Mouse (Mus musculus) liver, embryonic 15.5 days (tissue): ENCODE data around the gene Atp6v0a1. TPM values are rescaled to one million over a fixed set of nuclear protein-coding genes. Genes with fewer than 3 reads are reported as not detected.

Experiments used
- ATAC-seq: fragments of 200-750 bp; cut with Nextera tagmentation; 2 replicates; pipeline ENCODE4 v1.8.0; 2017; ENCODE audit warnings: moderate number of reproducible peaks, mild to moderate bottlenecking, moderate library complexity; ENCODE audit not compliant: insufficient read depth
- H3K27ac ChIP-seq: fragments of 300-500 bp; sonication (generic); replicated peaks from 2 replicates; pipeline ENCODE4 v1.5.1; 2015; ENCODE audit warnings: mild to moderate bottlenecking, inconsistent platforms
- H3K27me3 ChIP-seq: fragments of 300-500 bp; sonication (generic); 2 replicates; pipeline ENCODE4 v1.6.1; 2015; ENCODE audit warnings: mild to moderate bottlenecking, inconsistent platforms
- H3K36me3 ChIP-seq: fragments of 300-500 bp; sonication (generic); replicated peaks from 2 replicates; pipeline ENCODE4 v1.6.1; 2015; ENCODE audit warnings: moderate library complexity, mild to moderate bottlenecking, inconsistent platforms
- H3K4me1 ChIP-seq: fragments of 300-500 bp; sonication (generic); replicated peaks from 2 replicates; pipeline ENCODE4 v1.6.1; 2015; ENCODE audit warnings: inconsistent platforms
- H3K4me2 ChIP-seq: fragments of 300-500 bp; sonication (generic); 2 replicates; pipeline ENCODE4 v1.6.1; 2015; ENCODE audit warnings: moderate library complexity, mild to moderate bottlenecking, inconsistent platforms
- H3K4me3 ChIP-seq: fragments of 300-500 bp; sonication (generic); replicated peaks from 2 replicates; pipeline ENCODE4 v1.5.1; 2015; ENCODE audit warnings: mild to moderate bottlenecking, inconsistent platforms
- H3K9ac ChIP-seq: fragments of 300-500 bp; sonication (generic); 2 replicates; pipeline ENCODE4 v1.6.1; 2015; ENCODE audit warnings: moderate library complexity, mild to moderate bottlenecking, inconsistent platforms
- H3K9me3 ChIP-seq: fragments of 300-500 bp; sonication (generic); replicated peaks from 2 replicates; pipeline ENCODE4 v1.6.1; 2016; ENCODE audit warnings: inconsistent platforms
- WGBS: fragments of 180-500 bp; shearing (Covaris S2); methylation state at CpG from one replicate; pipeline ENCODE4 v1.1.7; 2015; ENCODE audit warnings: mixed read lengths; ENCODE audit not compliant: insufficient replicate concordance; 5-methylcytosine and 5-hydroxymethylcytosine counted together
- polyA plus RNA-seq: library from polyadenylated mRNA; unstranded; fragments of >200 nt; fragmentation: Nextera tagmentation; extraction: Ambion mirVana; gene quantifications from 2 replicates; pipeline ENCODE4 v1.2.1, GENCODE M21; 2015

Atp6v0a1 gene
- polyA plus RNA-seq, 1 experiment from 2014 or later: 45.3 TPM

DNA sequence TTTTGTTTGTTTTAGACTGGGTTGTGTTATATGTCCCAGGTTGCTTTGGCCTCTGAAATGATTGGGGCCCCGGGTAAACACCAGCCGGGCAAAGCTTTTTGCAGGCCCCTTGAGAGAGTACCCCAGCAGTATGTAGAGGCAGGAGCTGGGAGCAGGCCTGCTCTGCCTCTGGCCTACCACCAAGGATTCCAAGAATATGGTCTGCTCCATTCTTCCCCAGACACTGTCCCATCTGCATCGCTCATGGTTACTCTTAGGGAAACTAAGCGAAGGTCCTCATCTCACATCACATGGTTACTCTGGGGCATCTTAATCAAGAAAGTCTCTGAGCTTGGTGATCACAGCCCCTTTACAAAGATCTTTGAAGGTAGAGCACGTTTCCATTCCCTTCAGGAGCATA is 40.8 kb upstream of the Atp6v0a1 start:
- Histone ChIP-seq H3K27me3 (peaks cover 69% of the 10 kb centered on the region), H3K36me3 (no peaks in the 10 kb centered on the region), H3K27ac (no peak overlapping the region), H3K4me3 (peak overlapping the region; percentile 60), H3K9ac (no peak overlapping the region), H3K9me3 (no peaks in the 10 kb centered on the region), H3K4me2 (peak overlapping the region; percentile 83), H3K4me1 (peaks cover 66% of the 10 kb centered on the region)
- no peak for ATAC-seq
- 76% methylated on average over 5 of the region's 5 CpGs for WGBS

DNA sequence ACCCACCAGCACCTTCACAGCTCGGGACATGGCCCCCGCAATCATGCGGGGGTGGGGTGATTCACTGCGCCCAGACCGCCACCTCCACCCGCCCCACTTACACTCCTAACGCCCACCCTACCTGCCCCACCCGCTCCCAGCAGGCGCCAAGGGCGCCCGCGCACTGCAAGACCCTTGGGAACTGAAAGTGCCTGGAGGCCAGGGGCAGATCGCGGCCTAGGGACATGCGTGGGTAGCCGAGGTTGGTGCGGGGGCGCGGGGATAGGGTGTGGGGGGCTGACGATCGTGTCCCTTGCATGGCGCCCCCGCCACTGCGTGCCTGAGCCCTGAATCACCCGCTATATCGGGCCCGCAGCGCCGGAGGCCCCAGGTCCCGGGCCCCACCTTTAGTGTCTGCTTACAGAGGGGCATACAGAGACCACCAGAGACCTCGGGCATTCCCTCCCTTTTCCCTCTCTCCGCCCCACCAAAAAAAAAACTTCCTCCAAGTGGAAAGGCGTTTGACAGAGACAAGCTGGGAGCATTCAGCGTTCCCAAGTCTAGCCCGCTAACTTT is 40.0 kb upstream of the Atp6v0a1 start:
- H3K36me3 ChIP-seq: no peaks in the 10 kb centered on the region
- peak overlapping the region; percentile 83 for H3K4me2 ChIP-seq
- 5% methylated on average over 35 of the region's 35 CpGs for WGBS
- peak overlapping the region; percentile 50 for H3K9ac ChIP-seq
- ATAC-seq: no peak
- H3K9me3 ChIP-seq: no peaks in the 10 kb centered on the region
- H3K4me3 ChIP-seq: peak overlapping the region; percentile 60
- H3K27ac ChIP-seq: no peak overlapping the region
- H3K4me1 ChIP-seq: peaks cover 59% of the 10 kb centered on the region
- H3K27me3 ChIP-seq: peaks cover 72% of the 10 kb centered on the region

DNA sequence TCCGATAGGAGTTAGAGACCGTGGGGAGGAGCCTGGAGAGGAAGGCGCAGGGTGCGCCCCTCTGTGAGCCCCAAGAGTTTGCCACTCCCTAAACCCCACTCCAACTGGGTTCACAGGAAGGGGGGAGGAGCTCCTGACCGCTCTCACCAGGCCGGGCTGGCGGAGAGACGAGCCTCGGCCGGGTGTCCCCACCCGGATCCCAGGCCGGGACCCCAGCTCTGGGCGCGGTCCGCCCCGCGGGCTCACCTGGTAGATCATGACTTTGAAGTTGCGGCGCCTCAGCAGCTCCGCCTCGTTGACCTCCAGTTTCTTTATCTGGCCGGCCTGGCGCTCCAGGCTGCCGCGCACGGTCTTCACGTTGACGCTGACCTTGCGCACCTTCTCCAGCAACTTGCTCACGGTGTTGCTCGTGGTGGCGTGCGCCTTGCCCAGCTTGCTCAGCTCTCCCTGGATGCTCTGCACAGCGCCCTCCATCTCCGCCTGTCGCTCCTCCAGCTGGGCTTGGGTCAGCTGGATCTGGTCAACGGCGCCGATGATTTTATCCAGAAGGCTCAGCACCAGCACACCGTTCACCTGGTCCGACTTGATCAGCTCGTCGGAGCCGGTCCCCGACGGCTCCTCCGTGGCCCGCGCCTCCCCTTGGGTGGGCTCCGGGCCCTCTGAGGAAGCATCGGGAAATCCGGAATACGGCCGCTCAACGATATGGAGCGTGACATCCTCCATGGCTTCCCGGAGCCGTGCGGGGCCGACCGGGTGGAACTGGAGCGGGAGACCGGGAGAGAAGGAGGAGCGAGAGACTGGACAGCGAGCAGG is 39.3 kb upstream of the Atp6v0a1 start:
- H3K36me3 ChIP-seq: no peaks in the 10 kb centered on the region
- peak; percentile 32; the same call in 1 of the 2 replicates for ATAC-seq
- WGBS: under 1% methylated on average over 65 of the region's 65 CpGs
- peak overlapping the region; percentile 83 for H3K4me2 ChIP-seq
- peak overlapping the region; percentile 50 for H3K9ac ChIP-seq
- H3K4me1 ChIP-seq: peaks cover 57% of the 10 kb centered on the region
- peaks cover 76% of the 10 kb centered on the region for H3K27me3 ChIP-seq
- no peaks in the 10 kb centered on the region for H3K9me3 ChIP-seq
- H3K4me3 ChIP-seq: peak overlapping the region; percentile 60
- H3K27ac ChIP-seq: peak overlapping the region; percentile 29

DNA sequence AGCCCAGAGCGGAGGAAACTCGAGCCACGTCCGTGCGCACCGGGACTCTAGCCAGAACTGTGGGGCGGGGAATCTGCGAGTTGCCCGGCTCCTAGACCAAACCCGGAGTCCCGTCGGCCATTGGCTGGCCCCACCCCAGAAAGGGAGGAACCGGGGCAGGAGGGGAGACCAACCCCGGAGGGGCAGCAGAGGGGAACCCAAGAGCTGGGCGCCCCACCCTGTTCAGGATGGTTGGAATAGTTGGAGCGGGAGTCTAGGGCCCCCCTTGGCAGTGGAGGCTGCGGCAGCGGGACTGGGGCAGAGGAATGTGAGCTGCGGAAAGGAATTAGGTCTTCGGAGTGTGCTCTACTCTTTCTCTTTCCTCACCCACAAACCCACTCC is 38.7 kb upstream of the Atp6v0a1 start, which contains the start of gene Cavin1:
Gene Cavin1 (minus strand): TSS at position 331 of the 381 bp plus-strand sequence.
- WGBS: 4% methylated on average over 20 of the region's 20 CpGs
- Histone ChIP-seq H3K9ac (peak within 1 kb of the TSS; percentile 50), H3K4me1 (peaks cover 51% of the 10 kb centered on the region), H3K27me3 (peaks cover 76% of the 10 kb centered on the region), H3K27ac (peak within 1 kb of the TSS; percentile 29), H3K4me3 (peak within 1 kb of the TSS; percentile 60), H3K4me2 (peak within 1 kb of the TSS; percentile 83), H3K36me3 (no peaks in the 10 kb centered on the region), H3K9me3 (no peaks in the 10 kb centered on the region)
- peak; percentile 66 for ATAC-seq

DNA sequence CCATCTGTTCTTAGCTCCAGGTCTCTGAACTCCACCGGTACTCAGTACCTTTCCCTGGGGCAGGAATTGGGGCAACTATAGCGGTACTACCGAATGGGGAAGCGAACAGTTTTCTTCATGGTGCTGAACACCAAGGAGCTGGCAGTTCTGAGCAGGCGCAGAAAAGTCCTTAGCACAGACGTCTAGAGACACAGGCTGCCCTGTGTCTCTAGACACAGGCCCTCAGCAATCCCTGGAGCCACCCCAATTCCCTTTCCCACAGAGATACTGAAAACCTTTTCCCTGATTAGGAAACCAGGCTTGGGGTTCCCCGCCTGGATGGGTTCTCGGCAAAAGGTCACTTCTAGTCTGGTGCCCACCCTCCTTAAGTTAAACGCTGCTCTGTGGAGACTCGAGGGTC is 37.8 kb upstream of the Atp6v0a1 start:
- no peak for ATAC-seq
- Histone ChIP-seq H3K9ac (no peak overlapping the region), H3K4me3 (no peak overlapping the region), H3K4me2 (no peak overlapping the region), H3K9me3 (no peaks in the 10 kb centered on the region), H3K27ac (no peak overlapping the region), H3K4me1 (peaks cover 43% of the 10 kb centered on the region), H3K27me3 (peaks cover 72% of the 10 kb centered on the region), H3K36me3 (no peaks in the 10 kb centered on the region)
- 63% methylated on average over 10 of the region's 10 CpGs for WGBS

DNA sequence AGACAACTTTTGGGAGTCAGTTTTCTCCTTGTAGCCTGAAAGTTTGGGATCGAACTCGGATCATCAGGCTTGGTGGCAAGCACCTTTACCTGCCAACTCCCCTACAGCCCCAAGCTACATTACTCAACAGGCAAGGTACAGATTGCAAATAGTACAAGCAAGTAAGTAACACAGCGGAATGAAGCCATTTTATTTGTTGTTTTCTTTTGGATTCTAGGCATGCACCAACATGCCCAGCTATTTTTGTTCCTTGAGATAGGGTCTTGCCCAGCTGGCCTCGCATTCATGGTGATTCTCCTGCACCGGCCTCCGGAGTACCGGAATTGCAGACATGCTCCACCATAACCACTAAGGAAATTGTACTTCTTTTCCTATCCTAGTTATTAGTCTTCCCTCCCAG is 36.0 kb upstream of the Atp6v0a1 start:
- no peaks in the 10 kb centered on the region for H3K36me3 ChIP-seq
- no peak overlapping the region for H3K27ac ChIP-seq
- H3K4me2 ChIP-seq: no peak overlapping the region
- H3K9ac ChIP-seq: no peak overlapping the region
- H3K27me3 ChIP-seq: peaks cover 63% of the 10 kb centered on the region
- 75% methylated on average over 7 of the region's 7 CpGs for WGBS
- ATAC-seq: no peak
- no peak overlapping the region for H3K4me3 ChIP-seq
- no peaks in the 10 kb centered on the region for H3K9me3 ChIP-seq
- peaks cover 32% of the 10 kb centered on the region for H3K4me1 ChIP-seq

DNA sequence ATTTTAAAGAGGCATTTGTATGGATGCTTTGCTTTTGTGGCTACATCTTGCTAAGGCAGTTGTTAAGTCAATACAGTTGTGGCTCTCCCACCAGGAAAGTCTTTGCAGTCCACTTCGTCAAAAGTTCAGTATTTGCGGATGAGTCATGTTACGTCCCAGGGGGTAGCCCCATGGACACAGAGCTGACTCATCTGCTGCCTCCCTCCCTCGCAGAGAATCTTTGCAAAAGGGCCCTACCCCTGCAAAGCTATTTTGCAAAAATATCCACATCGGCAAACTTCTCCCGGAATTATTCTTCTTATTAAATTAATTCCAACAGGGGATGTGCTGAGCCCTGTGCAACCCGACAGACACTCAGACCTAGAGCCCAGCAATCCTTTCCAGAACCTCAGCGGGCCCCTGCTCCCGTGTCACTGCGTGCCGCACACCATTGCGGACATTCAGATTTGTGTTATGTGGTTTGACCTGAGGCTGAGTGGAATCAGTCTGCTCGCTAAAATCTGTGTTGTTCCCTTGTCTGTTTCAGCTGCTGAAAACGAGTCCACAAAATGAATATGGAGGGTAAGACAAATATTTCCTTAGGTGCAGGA is 34.8 kb upstream of the Atp6v0a1 start:
- H3K27me3 ChIP-seq: peaks cover 53% of the 10 kb centered on the region
- no peaks in the 10 kb centered on the region for H3K36me3 ChIP-seq
- peaks cover 26% of the 10 kb centered on the region for H3K4me1 ChIP-seq
- no peak overlapping the region for H3K27ac ChIP-seq
- no peaks in the 10 kb centered on the region for H3K9me3 ChIP-seq
- ATAC-seq: no peak
- 61% methylated on average over 14 of the region's 14 CpGs for WGBS
- H3K9ac ChIP-seq: no peak overlapping the region
- no peak overlapping the region for H3K4me3 ChIP-seq
- no peak overlapping the region for H3K4me2 ChIP-seq

DNA sequence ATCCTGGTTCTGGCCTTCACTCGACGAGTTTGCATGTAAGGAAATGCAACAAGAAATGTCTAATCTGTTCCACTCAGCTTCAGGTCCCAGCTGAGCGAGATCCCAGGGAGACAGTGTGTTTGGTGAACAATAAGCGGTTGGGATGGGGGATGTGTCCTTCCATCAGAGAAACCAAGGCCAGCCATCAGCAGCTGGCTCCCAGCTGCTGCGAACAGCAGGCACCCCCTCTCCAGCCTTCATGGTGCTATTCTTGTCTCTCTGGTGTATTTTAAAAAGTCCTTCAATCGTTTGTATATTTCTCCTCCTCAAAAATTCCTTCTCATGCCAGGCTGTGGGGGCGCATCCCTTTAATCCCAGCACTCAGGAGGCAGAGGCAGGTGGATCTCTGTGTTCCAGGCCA is 34.0 kb upstream of the Atp6v0a1 start:
- Histone ChIP-seq H3K36me3 (no peaks in the 10 kb centered on the region), H3K4me3 (no peak overlapping the region), H3K4me1 (peaks cover 18% of the 10 kb centered on the region), H3K9me3 (no peaks in the 10 kb centered on the region), H3K27me3 (peaks cover 46% of the 10 kb centered on the region), H3K4me2 (no peak overlapping the region), H3K9ac (no peak overlapping the region), H3K27ac (no peak overlapping the region)
- WGBS: 51% methylated on average over 7 of the region's 7 CpGs
- ATAC-seq: no peak

DNA sequence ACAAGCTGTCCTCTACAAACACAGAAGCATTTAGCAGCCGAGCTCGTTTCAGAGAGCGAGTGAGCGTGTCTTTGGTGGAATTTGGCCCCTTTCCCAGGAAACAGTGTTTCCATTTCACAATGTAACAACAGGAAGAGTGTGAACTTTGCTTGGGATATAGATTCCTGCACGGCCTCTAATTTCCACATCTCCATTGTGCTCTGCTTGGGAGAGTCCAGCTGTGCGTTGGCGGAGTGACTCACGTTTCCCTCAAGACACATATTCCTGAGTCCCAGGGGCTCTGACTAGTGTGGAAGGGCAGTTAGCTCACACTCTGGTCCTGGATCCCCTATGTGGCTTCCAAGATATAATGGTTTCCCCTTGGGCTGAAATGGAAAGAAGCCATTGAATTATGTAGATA is 29.4 kb upstream of the Atp6v0a1 start:
- no peak overlapping the region for H3K4me2 ChIP-seq

DNA sequence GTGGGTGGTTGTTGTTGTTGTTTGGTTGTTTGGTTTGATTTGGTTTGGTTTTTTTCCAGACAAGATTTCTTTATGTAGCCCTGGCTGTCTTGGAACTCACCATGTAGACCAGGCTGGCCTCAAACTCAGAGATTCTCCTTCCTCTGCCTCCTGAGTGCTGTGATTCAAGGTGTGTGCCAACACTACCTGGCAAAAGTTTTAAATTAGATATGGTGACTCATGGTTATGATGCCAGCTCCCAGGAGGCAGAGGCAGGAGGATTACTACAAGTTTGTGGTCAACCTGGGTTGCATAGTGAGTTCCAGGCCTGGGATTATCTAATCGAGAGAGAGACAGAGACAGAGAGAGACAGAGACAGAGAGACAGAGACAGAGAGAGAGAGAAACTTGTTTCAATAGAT is 28.8 kb upstream of the Atp6v0a1 start:
- H3K9ac ChIP-seq: no peak overlapping the region
- peak overlapping the region; percentile 73; the same call in 1 of the 2 replicates for H3K27ac ChIP-seq
- no peak overlapping the region for H3K4me2 ChIP-seq
- H3K9me3 ChIP-seq: no peaks in the 10 kb centered on the region
- no peak overlapping the region for H3K4me3 ChIP-seq
- H3K4me1 ChIP-seq: peaks cover 23% of the 10 kb centered on the region
- no peaks in the 10 kb centered on the region for H3K36me3 ChIP-seq
- 59% methylated on average over 1 of the region's 1 CpGs for WGBS
- peaks cover 24% of the 10 kb centered on the region for H3K27me3 ChIP-seq
- no peak for ATAC-seq

More for the DNA sequence above, 29.4 kb upstream of the Atp6v0a1 start:
- H3K36me3 ChIP-seq: no peaks in the 10 kb centered on the region
- ATAC-seq: 0 out of 2 replicates have a peak, but pooled peaks have one; percentile 49
- H3K27me3 ChIP-seq: peaks cover 24% of the 10 kb centered on the region
- peak overlapping the region; percentile 73 for H3K27ac ChIP-seq
- H3K4me3 ChIP-seq: no peak overlapping the region
- H3K4me1 ChIP-seq: peaks cover 23% of the 10 kb centered on the region
- no peak overlapping the region for H3K9ac ChIP-seq
- WGBS: 51% methylated on average over 8 of the region's 8 CpGs
- no peaks in the 10 kb centered on the region for H3K9me3 ChIP-seq

DNA sequence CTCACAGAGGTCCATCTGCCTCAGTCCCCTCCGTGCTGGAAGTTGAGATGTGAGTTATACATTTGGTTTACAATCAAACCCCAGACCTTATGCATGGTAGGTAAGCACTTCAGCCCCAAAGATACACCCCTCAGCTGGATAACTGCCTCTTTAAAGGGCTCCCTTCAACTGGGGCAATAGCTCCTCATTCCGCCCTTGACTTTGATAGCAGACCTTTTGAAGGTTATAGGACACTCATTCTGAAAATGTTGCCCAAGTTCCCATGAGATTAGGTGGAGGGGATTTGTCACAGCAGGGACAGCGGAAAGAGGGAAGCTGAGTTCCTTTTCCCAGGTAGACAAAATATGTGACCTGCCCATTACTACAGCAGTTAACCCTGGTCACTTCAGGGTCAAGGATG is 28.0 kb upstream of the Atp6v0a1 start:
- H3K4me2 ChIP-seq: no peak overlapping the region
- no peaks in the 10 kb centered on the region for H3K36me3 ChIP-seq
- no peak for ATAC-seq
- 66% methylated on average over 3 of the region's 3 CpGs for WGBS
- H3K4me1 ChIP-seq: peaks cover 26% of the 10 kb centered on the region
- no peaks in the 10 kb centered on the region for H3K9me3 ChIP-seq
- H3K9ac ChIP-seq: no peak overlapping the region
- peaks cover 24% of the 10 kb centered on the region for H3K27me3 ChIP-seq
- H3K4me3 ChIP-seq: no peak overlapping the region
- H3K27ac ChIP-seq: no peak overlapping the region
